Mouse (Mus musculus) embryonic facial prominence, embryonic 14.5 days (tissue): ENCODE results near the gene Heatr5a. TPM values are rescaled to one million over a fixed set of nuclear protein-coding genes. Genes with fewer than 3 reads are reported as not detected.

Experiments
- ATAC-seq: fragments of 200-750 bp; cut with Nextera tagmentation; 2 replicates; pipeline ENCODE4 v1.8.0; 2017; ENCODE audit warnings: low read depth, moderate number of reproducible peaks, moderate TSS enrichment
- DNase-seq: peaks from one replicate; pipeline ENCODE4 v3.0.0-alpha.2; 2015; ENCODE audit warnings: low spot score
- H3K27ac ChIP-seq: fragments of 300-500 bp; sonication (generic); replicated peaks from 2 replicates; pipeline ENCODE4 v1.5.1; 2014; ENCODE audit warnings: low read depth, mild to moderate bottlenecking, low read length, moderate library complexity
- H3K27me3 ChIP-seq: fragments of 300-500 bp; sonication (generic); replicated peaks from 2 replicates; pipeline ENCODE4 v1.6.1; 2014; ENCODE audit warnings: low read length; ENCODE audit not compliant: control insufficient read depth, insufficient read depth
- H3K36me3 ChIP-seq: fragments of 300-500 bp; sonication (generic); 2 replicates; pipeline ENCODE4 v1.6.1; 2014; ENCODE audit warnings: low read length, mixed read lengths; ENCODE audit not compliant: control insufficient read depth, insufficient read depth
- H3K4me1 ChIP-seq: fragments of 300-500 bp; sonication (generic); 2 replicates; pipeline ENCODE4 v1.6.1; 2014; ENCODE audit warnings: antibody characterized with exemption, low read length; ENCODE audit not compliant: control insufficient read depth, insufficient read depth
- H3K4me2 ChIP-seq: fragments of 300-500 bp; sonication (generic); 2 replicates; pipeline ENCODE4 v1.6.1; 2014; ENCODE audit warnings: low read depth, mild to moderate bottlenecking, low read length, moderate library complexity, mixed read lengths
- H3K4me3 ChIP-seq: fragments of 300-500 bp; sonication (generic); 2 replicates; pipeline ENCODE4 v1.5.1; 2014; ENCODE audit warnings: low read depth, mild to moderate bottlenecking, low read length
- H3K9ac ChIP-seq: fragments of 300-500 bp; sonication (generic); 2 replicates; pipeline ENCODE4 v1.6.1; 2014; ENCODE audit warnings: low read depth, mild to moderate bottlenecking, low read length, moderate library complexity, mixed read lengths
- H3K9me3 ChIP-seq: fragments of 300-500 bp; sonication (generic); 2 replicates; pipeline ENCODE4 v1.6.1; 2016; ENCODE audit warnings: low read length; ENCODE audit not compliant: control insufficient read depth
- WGBS: fragments of 180-500 bp; shearing (Covaris S2); extraction: QIAGEN DNeasy Blood & Tissue Kit; methylation state at CpG from one replicate; pipeline ENCODE4 v1.1.7; 2014; 5-methylcytosine and 5-hydroxymethylcytosine counted together
- polyA plus RNA-seq: library from polyadenylated mRNA; unstranded; fragments of >200 nt; fragmentation: Nextera tagmentation; extraction: Ambion mirVana; gene quantifications from 2 replicates; pipeline ENCODE4 v1.2.1, GENCODE M21; 2014

The Heatr5a gene
- polyA plus RNA-seq, 1 experiment from 2014 or later = 16.0 TPM

DNA sequence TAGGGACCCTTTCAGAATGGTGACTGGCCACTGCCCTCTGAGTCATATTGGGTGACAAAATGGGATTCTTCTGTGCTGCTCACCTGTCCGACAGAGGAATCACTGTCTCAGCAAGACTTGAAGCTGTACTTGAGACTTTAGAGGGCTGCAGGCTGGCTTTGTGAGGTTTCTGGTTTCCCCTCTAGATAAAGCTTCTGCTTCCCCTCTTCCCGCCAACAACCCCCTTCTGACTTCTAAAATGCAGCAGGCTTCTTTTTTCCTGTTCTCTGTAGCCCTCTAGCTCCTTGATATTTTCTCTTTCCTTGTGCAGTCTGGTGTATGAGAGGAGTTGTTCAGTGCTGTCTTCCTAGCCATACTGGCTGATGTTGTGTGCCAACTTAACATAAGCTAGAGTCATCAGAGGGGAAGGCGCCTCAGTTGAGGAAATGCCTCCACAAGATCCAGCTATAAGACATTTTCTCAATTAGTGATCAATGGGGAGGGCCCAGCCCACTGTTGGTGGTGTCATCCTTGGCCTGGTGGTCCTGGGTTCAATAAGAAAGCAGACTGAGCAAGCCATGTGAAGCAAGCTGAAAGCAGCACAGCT, 14.1 kb upstream of the Heatr5a start:
- ATAC-seq = no peak
- no peak for DNase-seq
- no peaks in the 10 kb centered on the region for H3K4me1 ChIP-seq
- no peaks in the 10 kb centered on the region for H3K9me3 ChIP-seq
- no peaks in the 10 kb centered on the region for H3K27me3 ChIP-seq
- H3K4me3 ChIP-seq = no peak overlapping the region
- 93% methylated on average over 3 of the region's 3 CpGs for WGBS
- H3K4me2 ChIP-seq = no peak overlapping the region
- no peak overlapping the region for H3K9ac ChIP-seq
- H3K36me3 ChIP-seq = no peaks in the 10 kb centered on the region
- no peak overlapping the region for H3K27ac ChIP-seq

DNA sequence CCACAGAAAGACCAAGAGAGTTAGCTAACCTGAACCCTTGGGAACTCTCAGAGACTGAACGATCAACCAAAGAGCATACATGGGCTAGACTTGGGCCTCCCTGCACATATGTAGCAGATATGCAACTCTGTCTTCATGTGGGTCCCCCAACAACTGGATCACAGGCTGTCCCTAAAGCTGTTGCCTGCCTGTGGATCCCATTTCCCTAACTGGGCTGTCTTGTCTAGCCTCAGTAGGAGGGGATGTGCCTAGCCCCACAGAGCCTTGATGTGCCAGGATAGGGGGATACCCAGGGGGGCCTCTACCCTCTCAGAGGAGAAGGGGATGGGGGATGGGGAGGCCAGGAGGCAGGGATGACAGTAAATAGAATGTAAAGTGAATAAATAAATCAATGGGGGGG, 12.5 kb upstream of the Heatr5a start:
- no peaks in the 10 kb centered on the region for H3K27me3 ChIP-seq
- DNase-seq (no peak), ATAC-seq (no peak)
- H3K4me1 ChIP-seq = no peaks in the 10 kb centered on the region
- 80% methylated on average over 1 of the region's 1 CpGs for WGBS
- no peaks in the 10 kb centered on the region for H3K36me3 ChIP-seq
- no peak overlapping the region for H3K9ac ChIP-seq
- H3K4me2 ChIP-seq = no peak overlapping the region
- no peak overlapping the region for H3K27ac ChIP-seq
- H3K9me3 ChIP-seq = no peaks in the 10 kb centered on the region
- no peak overlapping the region for H3K4me3 ChIP-seq

DNA sequence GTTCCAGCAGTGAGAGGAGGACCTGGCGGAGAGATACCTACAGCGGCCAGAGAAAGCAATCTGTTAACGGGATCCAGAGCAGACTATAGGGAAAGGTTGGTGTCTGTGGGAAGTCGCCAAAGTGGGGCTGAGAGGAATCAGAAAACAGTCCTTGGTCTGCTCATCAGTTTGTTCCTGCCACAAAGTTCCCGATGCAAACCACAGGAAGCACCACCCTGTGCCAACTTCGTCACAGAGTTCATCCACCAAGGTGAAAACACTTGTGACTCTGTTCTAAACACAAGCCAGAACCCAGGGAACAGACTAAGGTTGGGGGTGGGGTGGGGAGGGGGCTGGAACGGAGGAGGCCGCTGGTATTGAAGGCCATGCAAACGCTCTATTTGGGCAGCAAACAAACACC, 5.4 kb upstream of the Heatr5a start:
- H3K4me2 ChIP-seq = no peak overlapping the region
- no peaks in the 10 kb centered on the region for H3K36me3 ChIP-seq
- H3K4me1 ChIP-seq = no peaks in the 10 kb centered on the region
- DNase-seq (no peak), ATAC-seq (no peak)
- 0 out of 2 replicates have a peak, but pooled peaks cover 6% of the 10 kb centered on the region for H3K9me3 ChIP-seq
- no peak overlapping the region for H3K9ac ChIP-seq
- H3K27me3 ChIP-seq = no peaks in the 10 kb centered on the region
- WGBS = 74% methylated on average over 9 of the region's 9 CpGs
- no peak overlapping the region for H3K27ac ChIP-seq
- H3K4me3 ChIP-seq = no peak overlapping the region

DNA sequence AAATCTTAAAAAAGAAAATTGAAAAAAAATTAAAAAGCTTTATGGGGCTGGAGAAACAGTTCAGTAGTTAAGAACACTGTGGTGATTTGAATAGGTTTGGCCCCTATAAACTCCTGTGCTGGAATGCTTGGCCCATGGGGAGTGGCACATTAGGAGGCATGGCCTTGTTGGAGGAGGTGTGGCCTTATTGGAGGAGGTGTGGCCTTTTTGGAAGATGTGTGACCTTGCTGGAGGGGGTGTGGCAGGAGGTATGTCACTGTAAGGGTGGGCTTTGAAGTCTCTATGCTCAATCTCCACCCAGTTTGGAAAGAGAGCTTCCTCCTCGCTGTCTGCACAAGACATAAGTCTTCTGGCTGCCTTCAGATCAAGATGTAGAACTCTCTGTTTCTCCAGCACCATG, 3.3 kb upstream of the Heatr5a start:
- WGBS = 100% methylated on average over 1 of the region's 1 CpGs
- DNase-seq = no peak
- H3K4me2 ChIP-seq = no peak overlapping the region
- H3K9me3 ChIP-seq = 0 out of 2 replicates have a peak, but pooled peaks cover 6% of the 10 kb centered on the region
- H3K4me3 ChIP-seq = no peak overlapping the region
- H3K27me3 ChIP-seq = no peaks in the 10 kb centered on the region
- no peak overlapping the region for H3K9ac ChIP-seq
- no peak overlapping the region for H3K27ac ChIP-seq
- 0 out of 2 replicates have a peak, but pooled peaks cover 3% of the 10 kb centered on the region for H3K4me1 ChIP-seq
- H3K36me3 ChIP-seq = no peaks in the 10 kb centered on the region
- no peak for ATAC-seq

DNA sequence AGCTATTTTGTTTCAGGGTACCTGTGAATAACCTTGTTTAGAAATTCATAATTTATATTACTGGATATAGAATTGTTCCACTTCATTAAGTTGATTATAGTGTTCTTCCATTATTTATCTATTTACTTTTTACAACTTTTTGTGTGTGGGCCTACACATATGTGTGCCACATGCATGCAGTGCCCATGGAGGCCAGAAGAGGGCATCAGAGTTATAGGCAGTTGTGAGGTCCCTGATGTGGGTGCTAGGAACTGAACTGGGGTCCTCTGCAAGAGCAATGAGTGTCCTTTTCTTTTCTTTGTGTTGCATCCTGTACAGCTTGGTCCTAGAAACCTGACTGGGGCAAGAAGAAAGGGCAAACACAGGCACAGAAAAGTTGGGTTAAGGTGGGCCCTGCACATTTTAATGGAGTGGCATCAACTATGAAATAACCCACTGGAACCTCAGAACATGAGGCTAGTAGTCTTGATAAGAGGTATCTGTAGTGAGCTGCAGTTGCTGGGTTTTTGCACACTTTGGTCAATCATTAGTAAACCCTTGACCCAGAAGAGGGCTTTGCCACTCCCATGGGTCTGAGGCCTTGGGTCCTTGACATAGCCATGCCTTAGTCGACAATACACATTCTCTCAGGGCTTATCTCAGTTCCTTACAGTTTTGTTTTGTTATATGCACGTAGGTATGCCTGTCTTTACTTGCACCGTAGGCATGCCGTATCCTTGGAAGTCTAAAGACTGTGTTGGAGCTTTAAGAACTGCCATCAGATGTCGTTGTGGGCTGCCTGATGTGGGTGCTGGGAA, 1.3 kb upstream of the Heatr5a start:
- H3K9me3 ChIP-seq = 0 out of 2 replicates have a peak, but pooled peaks cover 6% of the 10 kb centered on the region
- no peak overlapping the region for H3K27ac ChIP-seq
- WGBS = 85% methylated on average over 5 of the region's 5 CpGs
- H3K9ac ChIP-seq = no peak overlapping the region
- H3K4me3 ChIP-seq = no peak overlapping the region
- DNase-seq = no peak
- no peaks in the 10 kb centered on the region for H3K27me3 ChIP-seq
- no peaks in the 10 kb centered on the region for H3K36me3 ChIP-seq
- no peak overlapping the region for H3K4me2 ChIP-seq
- 0 out of 2 replicates have a peak, but pooled peaks cover 6% of the 10 kb centered on the region for H3K4me1 ChIP-seq
- ATAC-seq = no peak

DNA sequence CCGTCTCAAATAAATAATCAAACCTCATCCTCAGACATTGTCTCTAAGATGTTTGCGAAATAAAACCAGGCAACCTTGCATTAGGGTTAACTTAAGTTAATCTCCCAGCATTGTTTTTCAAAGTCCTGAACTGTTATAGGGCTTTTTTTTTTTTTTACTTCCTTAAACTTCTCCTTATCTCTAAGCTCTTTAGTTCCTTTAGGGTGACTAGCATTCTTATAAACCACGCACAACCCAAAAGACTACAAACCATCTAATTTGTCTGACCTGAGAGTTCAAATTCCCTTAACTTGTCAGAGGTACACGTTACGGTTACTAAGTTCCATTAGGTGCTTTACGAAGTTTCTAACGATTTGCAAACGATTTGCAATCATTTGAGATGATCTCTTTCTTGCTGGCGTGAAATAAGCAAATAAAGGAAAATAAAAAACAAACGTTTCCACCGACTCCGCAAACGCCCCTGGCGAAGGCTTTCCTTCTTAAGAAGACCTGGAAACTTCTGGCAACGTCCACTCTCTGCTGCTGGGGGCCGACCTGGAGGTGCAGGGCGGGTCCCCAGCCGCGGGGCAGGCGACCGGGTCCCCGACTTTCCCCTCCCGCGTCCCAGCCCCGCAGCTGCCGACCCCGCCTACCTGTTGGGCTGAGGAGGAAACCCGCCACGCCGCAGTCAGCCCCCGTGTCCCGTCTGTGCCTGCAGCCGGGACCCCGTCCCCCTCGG, 610 bp downstream of the Heatr5a start:
- DNase-seq = peak; percentile 12

DNA sequence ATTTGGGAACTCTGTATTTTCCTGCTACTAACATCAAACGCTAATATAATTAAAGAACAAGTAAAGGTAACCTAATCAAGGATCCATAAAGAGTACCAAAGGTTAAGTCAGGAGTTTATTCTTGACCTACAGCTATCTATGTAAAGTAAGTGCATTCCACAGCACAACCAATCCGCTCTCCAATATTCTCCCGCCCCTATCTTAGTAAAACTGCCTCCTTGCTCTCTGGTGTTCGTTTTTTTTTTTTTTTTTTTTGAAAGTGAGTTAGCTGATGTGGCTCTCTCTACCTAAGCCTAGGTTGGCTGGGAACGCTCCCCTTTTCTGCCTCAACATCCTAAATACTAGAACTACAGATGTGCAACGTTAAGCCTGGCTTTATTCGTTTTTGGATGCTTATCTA, 1.2 kb downstream of the Heatr5a start:
- Histone ChIP-seq H3K4me1 (0 out of 2 replicates have a peak, but pooled peaks cover 6% of the 10 kb centered on the region), H3K9me3 (0 out of 2 replicates have a peak, but pooled peaks cover 6% of the 10 kb centered on the region), H3K4me3 (peak overlapping the region; percentile 98), H3K36me3 (no peaks in the 10 kb centered on the region), H3K27me3 (no peaks in the 10 kb centered on the region), H3K27ac (no peak overlapping the region), H3K4me2 (peak overlapping the region; percentile 76), H3K9ac (peak overlapping the region; percentile 92)
- WGBS = 19% methylated on average over 7 of the region's 7 CpGs
- DNase-seq (no peak), ATAC-seq (no peak)

More for the DNA sequence above, 610 bp downstream of the Heatr5a start:
- Histone ChIP-seq H3K4me2 (peak overlapping the region; percentile 76), H3K36me3 (no peaks in the 10 kb centered on the region), H3K9me3 (0 out of 2 replicates have a peak, but pooled peaks cover 6% of the 10 kb centered on the region), H3K27me3 (no peaks in the 10 kb centered on the region), H3K4me3 (peak overlapping the region; percentile 98), H3K9ac (peak overlapping the region; percentile 92), H3K27ac (peak overlapping the region; percentile 93), H3K4me1 (0 out of 2 replicates have a peak, but pooled peaks cover 6% of the 10 kb centered on the region)
- peak; percentile 41 for ATAC-seq
- 1% methylated on average over 24 of the region's 35 CpGs for WGBS

DNA sequence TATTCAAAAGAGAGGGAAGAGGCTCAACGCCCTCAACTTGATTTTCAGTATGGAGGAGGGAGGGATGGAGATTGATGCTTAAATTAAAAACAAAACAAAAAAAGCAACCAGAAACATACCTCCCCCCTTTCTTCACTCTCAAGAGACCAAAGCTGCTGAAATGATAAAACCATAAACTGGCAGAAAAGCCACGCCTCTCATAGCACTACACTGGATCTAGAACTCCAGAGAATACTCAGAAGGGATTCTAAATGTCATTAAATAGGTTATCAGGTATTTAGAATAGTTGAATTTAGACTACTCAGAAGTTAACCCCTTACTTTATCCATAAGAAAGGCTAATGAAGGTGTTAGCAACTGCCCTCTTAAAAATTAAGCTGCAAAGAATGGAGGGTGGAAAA, 2.0 kb downstream of the Heatr5a start:
- ATAC-seq (no peak), DNase-seq (no peak)
- H3K4me2 ChIP-seq = no peak overlapping the region
- no peak overlapping the region for H3K9ac ChIP-seq
- no peak overlapping the region for H3K4me3 ChIP-seq
- H3K9me3 ChIP-seq = 0 out of 2 replicates have a peak, but pooled peaks cover 6% of the 10 kb centered on the region
- H3K27me3 ChIP-seq = no peaks in the 10 kb centered on the region
- no peaks in the 10 kb centered on the region for H3K36me3 ChIP-seq
- H3K4me1 ChIP-seq = 0 out of 2 replicates have a peak, but pooled peaks cover 6% of the 10 kb centered on the region
- no peak overlapping the region for H3K27ac ChIP-seq
- WGBS = 87% methylated on average over 2 of the region's 2 CpGs
